Mouse (Mus musculus): ENCODE results near the gene Efhd1.
A peak's percentile ranks its signal among the peaks of the same experiment; 100 is the strongest.

Efhd1 gene

DNA sequence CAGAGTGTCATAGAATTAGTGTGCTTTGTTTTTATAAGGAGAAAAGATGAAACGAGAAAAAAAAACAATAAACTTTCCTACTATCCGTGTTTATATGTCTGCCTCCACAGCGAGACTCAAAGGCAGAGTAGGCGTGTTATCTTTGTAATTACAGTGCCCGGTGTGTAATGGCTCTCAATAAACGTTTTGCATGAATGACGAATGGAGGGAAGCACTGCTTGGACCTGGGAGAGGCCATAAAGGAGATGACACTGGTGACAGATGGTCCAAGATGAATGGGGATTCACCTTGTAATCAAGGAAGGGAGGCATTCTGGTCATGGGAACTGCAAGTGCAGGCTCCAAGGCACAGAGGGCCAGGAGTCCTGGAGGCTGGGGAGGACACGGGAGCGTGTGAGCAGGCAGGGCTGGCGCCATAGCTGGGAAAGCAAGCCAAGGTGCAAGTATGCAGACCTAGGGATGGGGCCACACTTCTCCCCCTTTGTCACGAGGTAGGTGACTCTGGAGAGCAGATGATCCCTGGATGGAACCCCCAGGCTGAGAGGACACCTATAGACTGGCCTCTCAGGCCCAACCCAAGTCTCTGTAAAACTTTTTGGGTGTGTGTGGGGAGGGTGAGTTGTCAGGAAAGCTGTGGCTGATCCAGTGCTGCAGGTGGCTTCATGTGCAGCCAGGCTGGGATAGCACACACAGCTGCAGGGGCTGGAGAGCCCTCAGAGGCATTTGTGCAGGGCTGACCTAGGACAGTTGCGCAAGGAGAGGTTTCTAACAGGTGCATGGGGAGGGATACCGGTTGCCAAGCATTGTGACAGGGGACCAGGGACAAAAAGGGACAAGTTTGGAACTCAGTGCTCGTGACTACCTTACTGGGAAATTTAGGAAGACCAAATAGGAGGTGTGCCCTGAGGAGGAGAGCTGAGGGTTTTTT is 36.5 kb downstream of the Efhd1 start:
- no peak for DNase-seq (ENCODE audit: extremely low spot score, low read depth, low spot score)

DNA sequence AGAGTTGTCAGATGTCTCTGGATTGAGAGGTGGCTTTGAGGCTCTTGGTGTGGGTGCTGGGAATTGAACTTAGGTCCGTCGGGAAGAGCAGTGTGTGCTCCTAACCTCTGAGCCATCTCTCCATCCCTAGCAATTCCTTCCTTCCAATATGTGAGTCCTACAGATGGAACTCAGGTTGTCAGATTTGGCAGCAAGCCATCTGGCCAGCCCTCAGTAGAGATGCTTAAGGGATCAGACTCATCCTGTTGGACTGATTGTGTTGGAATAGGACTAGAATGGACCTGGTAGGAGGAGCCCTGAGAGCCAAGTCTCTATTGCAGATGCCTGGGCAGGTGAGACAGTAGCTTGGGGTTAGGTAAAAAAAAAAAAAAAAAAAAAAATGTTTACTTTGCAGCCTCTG is 37.8 kb downstream of the Efhd1 start:
- DNase-seq (ENCODE audit: extremely low spot score, low read depth, low spot score) = no peak

DNA sequence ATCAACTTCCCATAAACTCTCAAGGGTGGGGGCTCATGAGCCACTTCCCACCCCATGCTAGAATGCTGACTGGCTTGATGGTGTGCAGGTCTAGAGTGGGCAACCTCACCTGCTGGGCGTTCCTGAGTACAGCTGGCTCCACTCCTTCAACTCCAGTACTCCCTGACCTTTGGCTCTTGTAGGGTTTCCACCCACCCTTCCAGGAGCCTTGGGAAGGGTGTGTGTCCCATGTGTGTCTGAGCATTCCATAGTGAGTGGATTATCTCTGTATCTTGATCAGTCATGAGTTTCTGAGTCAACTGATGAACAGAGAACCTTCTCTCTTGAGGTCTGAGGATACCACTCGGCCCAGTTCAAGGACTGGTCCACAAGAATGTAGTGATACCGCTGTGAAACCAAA is 44.8 kb downstream of the Efhd1 start:
- DNase-seq (ENCODE audit: extremely low spot score, low read depth, low spot score) = no peak

DNA sequence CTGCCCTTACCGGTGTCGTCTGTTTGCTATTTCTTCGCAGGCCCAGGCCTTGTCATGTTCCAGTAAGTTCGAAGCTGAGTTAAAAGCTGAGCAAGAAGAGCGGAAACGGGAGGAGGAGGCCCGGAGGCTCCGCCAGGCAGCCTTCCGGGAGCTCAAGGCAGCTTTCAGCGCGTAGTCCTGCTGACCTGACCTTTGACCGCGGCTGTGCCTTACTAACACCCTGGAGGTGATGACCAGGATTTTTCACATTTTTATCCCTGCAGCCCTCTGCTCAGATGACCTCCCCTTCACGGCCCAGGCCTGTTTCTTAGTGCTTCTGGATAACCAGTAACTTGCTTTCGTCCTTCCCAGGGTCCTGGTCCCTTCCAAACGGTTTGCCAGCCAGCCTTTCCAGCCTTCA is 45.5 kb downstream of the Efhd1 start:
- no peak for DNase-seq (ENCODE audit: extremely low spot score, low read depth, low spot score)

DNA sequence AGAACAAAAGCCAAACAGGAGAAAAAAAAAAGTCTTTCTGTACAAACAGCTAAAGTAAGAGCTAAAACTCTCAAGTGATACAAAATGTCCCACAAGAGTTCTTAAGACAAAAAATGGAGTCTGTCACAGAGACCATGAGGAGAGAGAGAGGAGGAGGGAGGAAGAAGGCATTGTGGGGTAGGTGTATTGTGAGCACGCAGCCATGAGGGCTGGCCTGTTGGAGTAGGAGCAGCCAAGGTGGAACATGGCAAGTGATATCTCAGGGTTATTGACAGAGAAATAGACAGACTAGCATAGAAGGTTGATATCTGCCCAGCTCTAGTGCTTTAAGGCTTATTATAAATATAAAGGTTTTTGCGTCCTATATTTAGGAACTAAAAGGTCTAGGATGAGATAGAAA is 48.5 kb downstream of the Efhd1 start:
- no peak for DNase-seq (ENCODE audit: extremely low spot score, low read depth, low spot score)

DNA sequence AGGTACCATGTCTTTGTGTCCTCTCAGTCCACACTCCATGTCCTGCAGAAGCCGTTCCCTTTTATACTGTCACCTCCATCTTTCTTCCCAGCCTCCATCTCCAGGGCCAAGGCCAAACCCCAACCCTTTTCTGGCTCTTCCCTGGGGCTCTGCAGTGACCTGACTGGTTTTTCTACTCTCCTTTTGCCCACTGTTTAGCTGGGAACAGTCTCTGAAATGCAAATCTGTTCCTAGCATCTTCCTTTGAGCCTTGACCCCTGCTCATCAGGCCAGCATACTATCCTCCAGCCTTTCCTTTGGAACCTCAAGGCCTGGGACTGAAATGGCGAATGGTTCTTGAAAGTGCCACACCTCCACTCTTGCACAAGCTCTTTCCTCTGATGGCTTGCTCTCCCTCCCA is 49.0 kb downstream of the Efhd1 start:
- no peak for DNase-seq (ENCODE audit: extremely low spot score, low read depth, low spot score)

DNA sequence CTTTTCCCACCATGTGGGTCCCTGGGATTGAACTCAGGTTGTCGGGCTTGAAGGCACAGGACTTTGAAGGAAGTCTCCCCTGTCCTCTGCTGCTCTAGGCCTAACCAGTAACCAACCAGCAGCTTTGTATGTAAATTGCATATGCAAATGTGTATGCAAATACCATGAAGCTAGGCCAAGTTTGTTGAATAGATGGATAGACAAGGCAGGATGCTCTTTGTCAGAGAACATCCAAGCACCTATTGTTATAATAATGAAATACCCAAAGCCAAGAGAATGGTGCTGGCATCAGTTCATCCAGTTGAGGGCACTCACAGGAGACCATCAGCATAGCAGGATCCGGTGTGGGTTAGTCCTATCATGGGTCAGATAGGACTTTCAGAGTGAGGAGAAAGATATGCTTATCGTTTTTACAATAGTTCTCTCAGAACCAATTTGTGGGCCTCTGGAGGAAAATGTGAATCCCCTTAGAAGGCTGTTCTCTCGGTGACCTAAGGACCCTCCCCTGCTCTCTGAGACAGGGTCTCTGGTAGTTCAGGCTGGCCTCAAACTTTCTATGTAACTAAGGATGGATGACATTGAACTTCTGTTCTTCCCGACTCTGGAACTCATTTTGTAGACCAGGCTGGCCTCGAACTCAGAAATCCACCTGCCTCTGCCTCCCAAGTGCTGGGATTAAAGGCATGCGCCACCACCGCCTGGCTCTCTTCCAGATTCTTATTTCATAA is 49.8 kb downstream of the Efhd1 start:
- DNase-seq (ENCODE audit: extremely low spot score, low read depth, low spot score) = no peak

DNA sequence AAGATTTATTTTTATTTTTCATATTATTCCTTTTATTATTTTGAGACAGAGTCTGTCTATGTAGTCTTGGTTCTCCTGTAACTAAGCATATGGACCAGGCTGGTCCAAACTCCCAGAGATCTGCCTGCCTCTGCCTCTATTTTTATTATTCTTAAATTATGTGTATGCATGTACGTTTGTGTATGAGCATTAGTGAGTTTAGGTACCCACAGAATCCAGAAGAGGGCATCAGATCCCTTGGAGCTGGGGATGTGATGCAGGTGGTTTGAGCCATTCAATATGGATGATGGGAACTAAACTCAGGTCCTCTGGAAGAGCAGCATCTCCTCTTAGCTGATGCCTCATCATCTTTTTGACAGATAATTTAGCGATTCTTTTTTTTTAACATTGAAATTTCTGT is 51.3 kb downstream of the Efhd1 start:
- DNase-seq (ENCODE audit: extremely low spot score, low read depth, low spot score) = no peak

DNA sequence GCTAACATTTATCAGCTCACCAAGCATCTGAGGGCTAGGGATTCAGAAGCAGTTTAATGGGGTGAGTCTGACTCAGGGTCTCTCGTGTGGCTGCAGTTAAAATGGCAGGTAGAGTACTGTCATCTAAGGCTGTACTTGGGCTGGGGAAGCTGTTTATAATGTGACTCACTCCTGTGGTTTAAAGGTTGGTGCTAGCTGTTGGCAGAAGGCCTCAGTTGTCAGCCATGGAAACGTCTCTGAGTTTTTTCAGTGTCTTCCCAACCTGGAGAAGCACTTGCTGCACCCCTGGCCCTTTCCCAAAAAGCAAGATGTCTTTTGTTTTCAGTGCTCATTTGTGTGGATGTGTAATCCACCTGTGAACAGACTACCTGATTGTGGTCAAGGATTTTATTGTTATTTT is 51.7 kb downstream of the Efhd1 start:
- no peak for DNase-seq (ENCODE audit: extremely low spot score, low read depth, low spot score)

DNA sequence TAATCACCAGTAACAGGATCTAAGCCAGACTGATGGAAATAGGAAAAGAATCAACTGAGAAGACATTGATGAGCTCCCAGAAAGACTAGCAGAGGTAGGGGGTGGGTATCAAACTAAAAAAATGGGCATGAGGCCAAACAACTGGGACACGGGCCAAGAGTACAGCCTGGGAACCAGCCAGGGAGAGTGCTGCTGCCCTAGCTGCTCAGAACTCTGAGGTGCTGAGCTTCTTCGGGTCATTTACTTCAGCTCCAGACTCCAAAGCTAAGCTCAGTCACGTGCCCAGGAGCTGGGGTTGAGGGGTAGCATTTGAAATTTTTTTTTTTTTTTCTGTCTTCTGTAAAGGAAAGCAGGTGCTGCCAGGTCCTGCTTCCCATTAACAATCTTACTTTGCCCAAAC is 52.5 kb downstream of the Efhd1 start:
- DNase-seq (ENCODE audit: extremely low spot score, low read depth, low spot score) = no peak

DNA sequence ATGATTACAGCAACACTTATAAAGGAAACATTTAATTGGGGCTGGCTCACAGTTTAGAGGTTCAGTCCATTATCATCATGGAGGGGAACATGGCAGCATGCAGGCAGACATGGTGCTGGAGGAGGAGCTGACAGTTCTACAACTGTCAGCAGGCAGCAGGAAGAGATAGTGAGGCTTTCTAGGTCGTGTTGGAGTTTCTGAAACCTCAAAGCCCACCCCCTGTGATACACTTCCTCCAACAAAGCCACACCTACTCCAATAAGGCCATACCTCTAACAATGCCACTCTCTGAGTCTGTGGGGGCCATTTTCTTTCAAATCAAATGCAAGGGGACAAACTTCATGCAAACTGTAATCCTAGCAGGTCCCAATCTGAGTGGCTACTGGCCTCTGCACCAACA is 56.9 kb downstream of the Efhd1 start:
- DNase-seq (ENCODE audit: extremely low spot score, low read depth, low spot score) = no peak

DNA sequence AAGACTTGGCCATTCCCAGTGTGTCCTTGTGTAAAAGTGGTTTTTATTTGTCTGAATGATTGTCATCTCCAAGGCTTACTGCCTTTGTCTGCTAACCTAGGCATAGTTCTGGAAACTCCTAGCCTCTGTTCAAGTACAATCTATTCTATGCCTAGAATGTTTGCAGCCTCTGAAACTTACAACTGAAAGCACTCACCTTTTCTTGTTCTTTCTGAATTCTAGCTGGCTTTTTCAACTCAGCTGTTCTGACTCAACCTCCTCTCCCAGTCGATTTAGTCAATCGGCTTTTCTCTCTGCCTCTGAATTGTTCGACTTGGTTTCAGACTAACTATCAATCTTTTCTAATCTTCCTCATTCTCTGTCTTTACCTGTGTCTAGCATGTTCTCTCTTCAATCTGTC is 58.6 kb downstream of the Efhd1 start:
- DNase-seq (ENCODE audit: extremely low spot score, low read depth, low spot score) = no peak

DNA sequence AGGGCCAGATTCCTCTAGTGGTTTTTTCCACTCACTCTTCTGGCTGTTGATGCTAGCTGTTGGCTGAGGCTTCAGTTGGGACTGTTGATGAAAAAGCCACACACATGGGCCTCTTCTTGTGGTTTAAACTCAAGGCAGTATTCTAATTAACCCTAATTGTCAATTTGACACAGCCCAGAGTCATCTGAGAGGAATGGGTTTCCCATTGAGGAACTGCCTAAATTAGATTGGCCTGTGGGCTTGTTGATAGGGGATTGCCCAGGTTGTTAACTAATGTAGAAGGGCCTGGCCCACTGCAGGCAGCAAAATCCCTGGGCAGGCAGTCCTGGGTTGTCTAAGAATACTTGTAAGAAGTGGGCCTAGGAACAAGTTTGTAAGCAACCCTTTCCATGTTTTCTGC is 60.5 kb downstream of the Efhd1 start:
- no peak for DNase-seq (ENCODE audit: extremely low spot score, low read depth, low spot score)

DNA sequence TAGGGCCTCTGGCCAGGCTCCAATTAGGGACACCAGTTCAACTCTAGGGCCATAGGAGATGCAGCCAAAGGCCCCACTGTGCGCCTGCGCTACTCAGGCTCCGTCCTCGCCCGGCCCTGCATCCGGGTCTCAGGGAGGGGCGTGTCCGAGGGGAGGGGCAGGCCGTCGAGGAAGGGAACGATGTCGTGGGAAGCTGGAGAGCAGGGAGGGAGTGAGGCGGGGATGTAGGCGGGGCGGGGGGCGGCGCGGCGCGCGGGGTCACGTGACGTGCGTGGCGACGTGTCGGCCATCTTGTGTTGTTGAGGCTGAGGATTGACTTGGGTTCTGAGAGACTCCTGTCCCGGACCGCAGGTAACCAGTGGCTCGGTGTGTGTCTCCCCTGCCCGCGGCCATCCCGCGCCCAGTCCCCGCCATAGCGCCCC is 62.6 kb downstream of the Efhd1 start, which contains the start of gene Gigyf2:
Gigyf2 (plus strand) TSS at position 257 of the 422 bp plus-strand sequence.
- peak; percentile 73 for DNase-seq (ENCODE audit: extremely low spot score, low read depth, low spot score)

DNA sequence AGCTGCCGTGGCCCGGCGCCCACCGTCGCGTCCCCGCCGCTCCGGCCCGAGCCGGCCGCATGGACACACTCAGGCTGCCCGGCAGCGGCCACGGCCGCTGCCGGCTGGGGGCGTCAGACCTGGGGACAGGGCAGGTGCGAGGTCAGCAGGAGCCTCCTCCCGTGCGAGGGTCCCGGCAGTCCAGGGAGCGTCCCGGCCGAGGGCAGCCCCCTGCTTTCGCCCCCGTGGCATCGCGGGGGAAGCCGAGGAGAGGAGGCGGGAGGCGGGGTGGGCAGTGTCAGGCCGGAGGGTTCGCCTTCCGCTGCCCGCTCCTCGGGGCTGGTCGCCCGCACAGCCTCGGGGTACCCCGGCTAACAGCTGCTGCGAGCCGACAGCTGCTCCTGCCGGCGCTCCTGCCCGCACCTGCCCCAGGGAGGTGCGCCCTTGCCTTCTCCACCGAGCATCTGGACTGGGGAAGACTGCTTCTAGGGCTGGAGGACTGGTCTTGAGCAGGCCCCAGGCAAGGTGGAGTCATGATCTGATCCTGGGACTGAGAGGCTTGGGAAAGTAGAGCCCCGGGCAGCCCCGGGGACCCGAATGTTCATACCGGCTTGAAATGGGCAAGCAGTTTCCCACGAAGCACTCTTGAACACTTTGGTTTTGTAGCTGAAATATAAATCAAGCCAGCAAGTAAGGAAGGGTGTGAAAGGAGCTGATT is 63.1 kb downstream of the Efhd1 start:
- no peak for DNase-seq (ENCODE audit: extremely low spot score, low read depth, low spot score)

DNA sequence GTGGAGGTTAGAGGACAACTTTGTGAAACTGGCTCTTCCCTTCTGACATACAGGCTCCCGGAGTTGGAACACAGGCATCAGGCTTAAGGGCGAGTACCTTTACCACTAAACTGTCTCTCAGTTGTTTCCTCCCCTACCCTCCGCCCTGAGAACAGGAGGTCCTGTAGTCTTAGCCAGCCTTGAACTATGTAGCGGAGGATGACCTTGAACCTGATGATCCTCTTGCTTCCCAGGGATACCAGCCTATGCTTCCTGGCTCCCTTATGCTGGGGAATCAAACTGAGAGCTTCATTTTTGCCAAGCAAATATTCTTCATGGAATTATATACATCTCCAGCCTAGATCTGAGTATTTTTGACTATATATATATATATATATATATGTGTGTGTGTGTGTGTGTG is 67.6 kb downstream of the Efhd1 start:
- DNase-seq (ENCODE audit: extremely low spot score, low read depth, low spot score) = no peak

DNA sequence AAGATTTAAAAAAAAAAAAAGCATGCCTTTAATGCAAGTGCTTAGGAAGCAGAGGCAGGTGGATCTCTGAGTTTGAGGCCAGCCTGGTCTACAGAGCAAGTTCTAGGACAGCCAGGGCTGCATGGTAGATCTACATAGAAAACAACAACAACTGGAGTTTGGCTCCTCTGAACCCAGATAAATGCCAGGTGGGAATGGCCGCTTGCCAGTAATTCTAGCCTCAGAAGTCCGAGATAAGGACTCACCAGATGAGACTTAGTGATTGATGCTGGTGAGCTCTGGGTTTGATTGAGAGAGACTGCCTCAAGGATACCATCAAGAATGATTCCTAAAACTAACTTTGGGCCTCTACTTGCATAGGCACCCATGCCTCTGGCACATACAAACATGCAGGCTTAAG is 86.4 kb downstream of the Efhd1 start:
- DNase-seq (ENCODE audit: extremely low spot score, low read depth, low spot score) = no peak

DNA sequence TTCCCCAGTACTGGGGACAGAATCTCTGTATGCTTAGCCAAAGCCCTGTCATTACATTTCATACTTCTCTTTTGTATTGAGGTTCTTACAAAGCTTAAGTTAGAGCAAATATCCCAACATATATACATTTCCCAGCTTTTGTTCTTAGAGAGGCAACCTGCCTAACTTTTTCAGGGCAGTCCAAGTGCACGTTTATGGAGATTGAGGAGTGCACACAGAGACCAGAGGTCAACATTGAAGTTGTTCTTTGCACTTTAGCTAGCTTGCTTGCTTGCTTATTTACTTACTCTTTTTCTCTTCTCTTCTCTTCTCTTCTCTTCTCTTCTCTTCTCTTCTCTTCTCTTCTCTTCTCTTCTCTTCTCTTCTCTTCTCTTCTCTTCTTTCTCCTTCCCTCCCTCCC is 96.1 kb downstream of the Efhd1 start:
- no peak for DNase-seq (ENCODE audit: extremely low spot score, low read depth, low spot score)

All from hindlimb bud, embryonic 11.5 days (tissue).